Mouse (Mus musculus): ENCODE data around the gene Ripply3. TPM values are rescaled to one million over a fixed set of nuclear protein-coding genes. Genes with fewer than 3 reads are reported as not detected.
A peak's percentile ranks its signal among the peaks of the same experiment; 100 is the strongest.

The Ripply3 gene
- 1 to 10 TPM; 3.7 to 4.0 TPM for total RNA-seq (2021)
- long read RNA-seq, experiment 1, partial matches to known transcripts: 0 of 3 reads
- long read RNA-seq, experiment 1, other reads (novel, unspliced or antisense): 0 of 3 reads
- long read RNA-seq, experiment 2, partial matches to known transcripts: 0 of 1 reads
- long read RNA-seq, experiment 2, other reads (novel, unspliced or antisense): 0 of 1 reads

DNA sequence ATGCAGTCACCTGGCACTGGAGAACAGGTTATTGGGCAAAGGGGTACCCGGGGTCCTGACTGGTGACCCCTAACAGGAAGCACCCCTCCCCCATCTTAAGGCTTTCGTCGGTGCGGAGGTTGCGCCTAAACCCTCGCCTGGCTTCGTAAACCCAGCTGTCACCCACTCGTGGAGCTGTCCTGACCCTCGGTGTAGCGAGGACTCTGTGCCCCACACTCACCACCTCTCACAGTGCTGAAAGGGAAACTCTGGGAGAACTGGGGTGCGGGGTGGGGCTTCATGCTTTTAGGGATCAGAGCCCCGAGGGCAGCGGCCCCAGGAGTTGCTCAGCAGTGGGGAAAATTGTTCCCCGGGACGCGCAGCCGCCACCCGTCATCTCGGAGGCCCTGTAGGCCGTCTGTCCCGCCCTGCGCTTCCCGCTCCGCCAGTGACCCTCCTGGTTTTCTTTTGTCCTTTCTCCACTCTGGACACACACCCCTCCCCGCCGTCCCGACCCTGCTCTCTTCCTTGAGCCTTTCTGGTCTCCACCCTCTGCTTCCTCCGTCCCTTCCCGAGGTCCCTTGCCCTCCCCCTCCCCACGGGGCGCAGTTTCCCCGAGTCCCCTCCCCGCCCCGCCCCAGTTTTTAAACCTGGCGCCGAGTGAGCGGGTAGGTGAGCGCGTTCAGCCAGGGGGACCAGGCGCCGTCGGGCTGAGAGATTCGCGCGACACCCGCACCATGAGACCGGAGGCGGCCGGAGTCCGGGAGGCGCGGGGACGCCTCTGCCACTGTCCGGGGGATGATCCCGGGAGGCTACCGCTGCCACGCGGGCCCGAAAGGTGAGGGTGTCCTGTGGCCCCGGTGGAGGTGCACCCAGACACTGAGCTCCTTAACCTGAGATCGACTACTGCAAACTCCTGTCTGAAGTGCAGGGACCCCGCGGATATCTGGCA is at the start of gene Ripply3:
Gene Ripply3 (plus strand): TSS at position 640 of the 931 bp plus-strand sequence.
- peak; percentile 76 to 83 for DNase-seq

DNA sequence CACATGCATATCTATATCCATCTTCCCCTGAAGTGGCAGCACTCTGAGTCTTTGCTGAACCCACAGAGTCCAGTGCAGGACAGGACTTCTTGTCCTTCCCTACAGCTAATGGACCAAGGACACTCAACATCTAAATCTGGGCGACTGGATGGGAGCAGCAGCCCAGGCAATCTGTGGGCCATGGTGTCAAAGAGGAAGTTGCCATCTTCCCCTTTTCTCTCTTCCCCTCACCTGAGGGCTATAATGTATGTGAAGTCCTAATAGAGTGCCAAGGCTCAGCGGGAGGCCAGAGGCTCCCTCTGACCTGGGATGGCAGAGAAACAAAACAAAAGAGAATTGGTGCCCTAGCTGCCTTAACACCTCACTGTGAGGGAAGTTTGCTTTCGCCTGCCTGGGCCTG is 44.2 kb upstream of the Ripply3 start:
- DNase-seq: no peak

DNA sequence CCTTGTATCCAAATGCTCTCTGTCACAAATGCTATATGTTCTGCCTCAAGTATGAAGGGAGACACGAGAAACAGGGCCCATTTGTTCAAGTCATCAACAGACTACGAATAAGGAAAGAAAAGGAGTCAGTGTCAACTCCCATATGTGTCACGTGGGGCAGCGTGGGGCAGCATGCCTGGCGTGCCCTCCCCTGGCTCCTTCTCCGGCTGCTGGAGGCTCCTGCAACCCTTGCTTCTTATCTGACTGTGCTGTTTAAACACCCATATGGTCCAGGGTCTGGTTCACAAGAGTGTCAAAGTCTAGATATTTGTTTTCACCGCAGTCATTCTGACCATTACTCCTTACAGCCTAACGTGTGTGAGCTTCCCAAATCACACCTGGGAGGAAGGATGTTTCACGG is 40.4 kb upstream of the Ripply3 start:
- no peak for DNase-seq

DNA sequence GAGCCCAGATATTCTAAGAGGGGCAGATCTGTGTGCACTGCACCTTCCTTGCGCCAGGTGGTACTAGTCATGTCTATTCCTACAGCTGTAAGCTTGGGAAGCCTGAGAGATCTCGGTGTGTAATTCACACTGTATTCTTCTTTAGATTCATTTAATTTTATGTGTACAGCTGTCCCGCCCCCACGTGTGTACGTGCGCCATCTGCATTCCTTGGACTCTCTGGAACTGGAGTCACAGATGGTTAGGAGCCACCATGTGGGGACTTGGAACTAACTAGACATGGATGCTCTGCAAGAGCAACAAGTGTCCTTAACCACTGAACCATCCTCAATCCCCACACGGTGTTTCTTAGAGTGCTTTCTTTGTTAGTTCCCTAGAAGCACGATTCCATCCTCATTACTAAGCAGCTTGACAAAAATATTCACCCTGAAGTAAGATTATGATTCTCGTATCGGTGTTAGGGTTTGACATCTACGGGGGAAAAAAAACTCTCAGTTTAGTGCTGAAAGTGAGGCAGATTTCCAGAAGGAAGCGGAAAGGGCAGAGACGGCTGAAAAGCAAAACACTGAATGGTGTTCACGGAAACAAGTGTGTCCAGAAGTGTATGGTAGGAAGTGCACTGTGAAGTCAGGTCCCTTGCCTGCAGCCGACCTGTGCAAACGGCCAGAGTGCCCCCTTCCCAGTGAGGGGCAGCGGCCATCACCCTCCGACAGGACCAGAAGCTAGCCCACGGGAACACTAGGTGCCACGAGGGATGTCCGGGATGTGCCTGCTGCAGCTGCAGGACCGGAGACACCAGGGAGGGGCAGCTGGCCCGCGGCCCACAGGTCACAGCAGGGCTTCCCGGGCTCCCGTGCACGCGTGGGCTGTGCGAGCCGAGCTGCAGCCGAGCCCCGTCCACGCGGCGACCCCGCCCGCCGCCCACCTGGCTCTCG is 38.8 kb upstream of the Ripply3 start:
- DNase-seq: peak; percentile 34 to 47

DNA sequence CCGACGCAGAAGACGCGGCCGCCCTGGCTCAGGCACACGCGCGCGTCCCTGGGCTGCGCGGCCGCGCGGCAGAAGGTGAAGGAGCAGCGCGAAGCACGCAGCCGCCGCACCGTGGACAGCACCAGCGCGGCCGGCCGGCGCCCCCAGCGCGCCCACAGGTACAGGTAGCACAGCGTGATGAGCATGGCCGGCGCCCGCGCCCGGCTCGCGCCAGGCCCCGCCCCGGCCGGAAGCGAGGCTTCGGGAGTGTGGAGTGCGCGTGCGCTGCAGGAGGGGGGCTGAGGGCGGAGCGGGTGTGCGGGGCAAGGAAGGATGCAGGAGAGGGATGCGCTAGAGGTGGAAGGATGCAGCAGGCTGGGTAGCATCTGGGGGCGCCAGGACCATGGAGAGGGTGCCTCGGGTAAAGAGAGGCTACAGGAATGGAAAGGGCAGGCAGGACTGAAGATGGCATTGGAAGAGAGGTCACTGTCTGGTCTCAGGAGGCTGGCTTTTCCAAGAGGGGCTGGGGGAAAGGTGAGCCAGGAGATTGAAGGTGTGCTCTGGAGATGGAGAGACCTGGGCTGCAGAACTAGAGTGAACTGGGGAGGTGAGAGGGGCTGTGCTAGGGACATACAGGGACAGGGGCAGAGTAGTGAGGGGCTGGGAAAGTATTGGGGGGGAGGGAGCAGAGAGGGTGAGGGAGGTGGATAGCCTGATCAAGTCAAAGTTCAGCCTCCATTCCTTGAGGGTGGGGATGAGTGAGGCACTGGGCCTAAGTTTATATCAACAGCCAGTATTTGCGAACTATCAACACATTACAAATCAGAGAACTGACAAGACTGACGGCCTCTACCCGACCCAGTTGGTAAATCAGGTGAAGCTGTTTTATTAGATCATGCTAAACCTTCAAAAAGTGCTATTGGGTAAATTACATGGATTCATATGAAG is 37.9 kb upstream of the Ripply3 start:
- DNase-seq: peak; percentile 87 to 89

DNA sequence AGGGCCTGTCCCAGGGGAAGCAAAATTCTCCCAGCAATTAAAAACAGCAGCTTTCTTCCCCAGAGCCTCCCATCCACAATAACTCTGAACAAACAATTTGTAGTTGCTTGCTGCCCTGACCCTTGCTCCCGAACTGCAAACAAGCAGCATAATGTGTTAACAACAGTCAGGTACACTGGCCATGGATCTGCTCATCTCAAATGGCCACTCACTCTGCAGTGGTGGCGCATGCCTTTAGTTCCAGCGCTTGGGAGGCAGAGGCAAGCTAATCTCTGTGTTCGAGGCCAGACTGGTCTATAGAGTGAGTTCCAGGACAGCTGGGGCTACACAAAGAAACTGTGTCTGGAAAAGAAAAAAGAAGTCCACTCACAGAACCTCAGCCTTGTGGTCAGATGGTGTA is 37.1 kb upstream of the Ripply3 start:
- no peak for DNase-seq

DNA sequence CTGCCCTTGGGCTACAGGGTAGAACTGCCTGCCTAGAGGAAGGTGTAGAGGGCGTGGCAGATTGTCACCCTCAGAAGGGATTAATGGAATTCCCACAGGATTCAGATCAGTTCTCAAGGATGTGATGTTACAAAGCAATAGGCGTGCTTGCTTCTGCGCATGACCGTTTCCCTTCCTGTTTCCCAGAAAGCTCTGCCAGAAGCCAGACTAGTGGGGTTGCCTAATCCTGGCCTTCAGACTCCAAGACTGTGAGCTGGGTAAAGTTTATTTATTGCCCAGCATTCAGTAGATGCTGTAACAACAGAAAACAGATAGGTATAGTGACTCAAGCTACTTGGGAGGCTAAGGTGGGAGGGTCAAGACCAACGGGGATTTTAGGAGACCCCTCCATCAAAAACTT is 30.1 kb upstream of the Ripply3 start:
- DNase-seq: no peak

DNA sequence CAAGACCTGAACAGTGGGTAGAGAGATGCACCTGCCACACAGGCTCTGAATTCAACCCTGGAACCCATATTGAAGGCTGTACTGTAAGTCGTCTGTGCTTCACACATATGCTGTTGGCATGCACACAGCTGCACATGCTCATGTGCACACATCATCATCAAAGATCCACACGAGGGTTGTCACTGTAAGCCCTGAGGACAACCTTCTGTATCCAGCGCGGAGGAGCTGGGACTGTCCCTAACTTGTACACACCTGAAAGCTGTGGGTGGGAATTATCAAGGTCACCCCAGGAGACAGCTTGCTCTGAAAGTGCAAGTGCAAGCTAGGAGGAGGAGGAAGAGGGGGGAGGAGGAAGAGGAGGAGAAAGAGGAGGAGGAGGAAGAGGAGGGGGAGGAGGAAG is 29.0 kb upstream of the Ripply3 start:
- no peak for DNase-seq

DNA sequence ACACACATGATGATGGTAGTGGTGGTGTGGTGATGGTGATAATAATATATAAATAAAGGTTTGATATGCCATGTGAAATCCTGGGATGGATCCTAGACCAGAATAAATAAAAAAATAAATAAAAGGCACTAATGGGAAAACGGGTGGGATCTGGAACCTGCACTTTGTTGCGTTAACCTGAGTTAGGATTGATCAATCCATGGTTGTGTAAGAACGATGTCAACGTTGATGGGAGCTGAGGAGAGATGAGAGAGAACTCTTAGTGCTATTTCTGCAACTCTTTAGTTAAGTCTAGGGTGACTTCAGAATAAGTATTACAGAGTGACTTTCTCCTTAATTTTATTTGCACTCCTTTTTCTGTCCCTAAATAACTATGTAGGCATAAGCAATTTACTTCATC is 27.0 kb upstream of the Ripply3 start:
- DNase-seq: no peak

DNA sequence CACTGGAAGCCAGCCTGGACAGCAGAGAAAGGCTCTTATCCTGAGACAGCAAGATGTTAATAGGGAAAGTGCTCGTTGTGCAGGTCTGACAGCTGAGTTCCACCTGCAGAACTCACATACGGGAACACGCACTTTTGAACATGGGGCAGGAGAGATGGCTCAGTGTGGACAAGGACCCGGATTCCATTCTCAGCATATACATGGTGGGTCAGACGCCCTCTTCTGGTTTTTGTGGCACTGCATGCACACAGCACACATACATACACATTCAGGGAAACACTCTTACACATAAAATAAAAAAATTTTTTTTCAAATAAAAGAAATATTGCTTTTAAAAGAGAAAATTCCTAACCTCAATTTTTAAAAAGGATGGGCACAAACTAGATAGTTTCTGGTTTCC is 26.5 kb upstream of the Ripply3 start:
- no peak for DNase-seq

DNA sequence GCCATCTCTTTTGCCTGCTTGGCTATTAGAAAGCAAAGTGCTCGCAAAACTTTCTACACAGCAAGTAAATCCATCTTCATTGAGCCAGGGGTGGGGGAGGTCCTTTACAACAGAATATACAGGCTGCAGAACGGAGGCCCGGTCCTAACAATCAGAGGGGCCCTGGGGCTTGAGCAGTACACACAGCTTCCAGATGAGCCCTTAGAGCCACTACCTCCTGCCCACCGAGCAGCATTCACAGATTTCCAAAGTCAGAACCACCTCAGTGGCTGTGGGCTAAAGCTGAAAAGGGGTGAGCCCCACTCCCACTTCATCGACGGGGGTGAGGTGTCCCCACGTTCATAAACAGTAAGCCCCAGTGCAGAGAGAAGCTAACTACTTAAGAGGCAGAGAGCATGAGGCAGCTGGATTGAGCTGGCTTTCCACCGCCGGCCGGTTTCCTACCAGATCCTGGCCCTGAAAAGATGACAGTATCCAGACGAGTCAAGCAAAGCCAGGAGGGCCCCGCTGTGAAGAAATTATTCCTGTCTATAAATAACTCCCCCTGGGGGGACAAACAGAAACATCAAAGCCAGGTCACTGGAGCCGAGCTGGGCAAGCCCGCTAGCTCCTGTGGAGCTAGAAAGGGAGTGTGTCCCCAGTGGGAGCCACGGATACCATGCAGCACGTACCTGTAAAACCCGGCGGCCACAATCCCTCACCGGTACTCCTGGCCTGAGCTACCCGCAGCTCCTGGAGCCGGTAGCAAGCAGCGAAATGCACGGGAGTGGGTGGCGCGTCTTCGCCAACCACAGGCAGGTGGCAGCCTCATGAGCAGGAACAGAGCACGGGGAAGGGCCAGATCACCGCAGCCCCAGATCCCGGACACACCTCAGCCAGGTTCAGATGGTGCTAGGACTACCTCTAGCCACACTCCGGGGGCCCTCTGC is 25.7 kb upstream of the Ripply3 start:
- DNase-seq: peak in 1 of 2 experiments; percentile 25

DNA sequence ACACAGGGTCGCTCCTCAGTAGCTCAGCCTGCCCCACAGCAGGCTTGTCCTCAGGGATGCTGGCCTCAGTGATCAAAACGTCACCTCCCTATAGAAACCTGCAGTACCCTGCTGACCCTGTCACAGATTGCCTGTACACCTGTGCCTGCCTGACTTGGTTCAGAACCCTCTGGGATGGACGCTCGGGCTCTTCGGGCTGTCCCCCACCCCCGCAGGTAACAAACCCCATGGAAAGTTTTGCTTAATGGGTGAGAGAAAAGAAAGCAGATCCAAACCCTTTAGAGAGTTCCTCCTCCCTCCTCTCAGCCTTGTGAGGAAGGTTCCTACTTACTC is 25.1 kb upstream of the Ripply3 start:
- no peak for DNase-seq

DNA sequence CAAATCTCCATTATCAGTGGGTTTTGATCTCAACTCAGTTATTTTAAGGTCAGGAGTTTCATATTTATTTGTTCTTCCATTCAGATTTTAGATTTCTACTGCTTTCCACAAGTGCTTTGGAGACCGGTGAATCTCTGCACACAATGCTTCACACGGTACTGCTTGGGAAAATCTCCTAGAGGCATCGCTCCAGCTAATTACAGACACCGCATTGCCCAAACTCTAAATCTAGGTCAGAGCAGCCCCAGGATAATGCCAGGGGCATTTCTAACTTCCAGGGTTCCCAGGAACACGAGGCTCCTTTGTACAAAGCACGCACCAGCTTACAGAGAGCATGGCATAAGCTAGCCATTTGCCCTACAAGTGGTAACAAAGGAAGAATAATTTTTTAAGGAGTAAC is 20.7 kb upstream of the Ripply3 start:
- no peak for DNase-seq

DNA sequence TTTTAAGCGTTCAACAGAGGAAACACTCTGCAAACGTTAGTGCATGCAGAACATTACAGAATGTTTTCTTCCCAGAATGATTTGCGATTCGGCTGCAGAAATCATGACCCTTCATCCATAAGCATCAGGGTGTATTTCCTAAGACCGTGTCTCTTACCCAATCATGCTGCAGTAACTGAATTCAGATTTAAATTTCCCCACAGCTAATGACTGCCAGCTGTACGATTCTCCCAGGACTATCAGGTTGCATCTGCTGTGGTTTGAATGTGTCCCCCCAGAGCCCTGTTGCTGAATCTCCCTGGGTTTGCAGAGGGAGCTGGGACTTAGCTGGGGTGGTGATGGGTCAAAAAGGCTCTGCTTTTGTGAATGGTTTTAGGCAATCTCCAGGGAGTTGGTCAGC is 20.3 kb upstream of the Ripply3 start:
- DNase-seq: no peak

DNA sequence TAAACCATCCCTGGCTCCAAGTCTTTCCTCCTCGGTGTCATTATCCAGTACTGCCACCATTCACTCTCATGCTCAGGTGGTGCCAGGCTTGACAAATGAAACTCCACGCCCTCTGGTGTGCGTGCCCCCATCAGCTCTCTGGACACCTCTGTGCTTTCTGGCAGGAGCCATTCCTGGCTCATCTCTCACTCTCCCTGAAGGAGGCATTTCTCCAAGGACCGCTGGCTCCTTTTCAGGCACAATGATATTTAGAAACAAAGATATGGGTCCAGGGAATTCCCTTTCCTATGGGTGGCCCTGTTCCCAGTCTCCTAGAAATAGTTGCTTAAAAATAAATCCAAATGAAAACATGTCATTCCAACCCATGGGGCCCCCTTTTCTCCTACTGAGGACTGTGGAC is 19.2 kb upstream of the Ripply3 start:
- DNase-seq: peak; percentile 65 to 67

DNA sequence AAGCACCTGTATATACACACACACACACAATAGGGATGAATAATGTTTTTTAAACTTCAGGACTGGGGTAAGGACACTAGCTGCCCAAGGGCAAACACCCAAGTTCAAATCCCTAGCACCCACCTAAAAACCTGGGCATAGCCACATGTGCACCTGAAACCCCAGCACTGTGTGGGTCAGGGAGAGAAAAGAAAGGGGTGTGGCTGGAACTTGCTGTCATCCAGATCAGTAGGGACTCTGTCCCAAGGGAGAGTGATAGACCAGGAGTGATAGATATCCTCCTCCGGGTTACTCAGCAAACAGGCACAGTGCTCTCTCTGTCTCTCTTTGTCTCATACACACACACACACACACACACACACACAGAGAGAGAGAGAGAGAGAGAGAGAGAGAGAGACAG is 16.8 kb upstream of the Ripply3 start:
- no peak for DNase-seq

DNA sequence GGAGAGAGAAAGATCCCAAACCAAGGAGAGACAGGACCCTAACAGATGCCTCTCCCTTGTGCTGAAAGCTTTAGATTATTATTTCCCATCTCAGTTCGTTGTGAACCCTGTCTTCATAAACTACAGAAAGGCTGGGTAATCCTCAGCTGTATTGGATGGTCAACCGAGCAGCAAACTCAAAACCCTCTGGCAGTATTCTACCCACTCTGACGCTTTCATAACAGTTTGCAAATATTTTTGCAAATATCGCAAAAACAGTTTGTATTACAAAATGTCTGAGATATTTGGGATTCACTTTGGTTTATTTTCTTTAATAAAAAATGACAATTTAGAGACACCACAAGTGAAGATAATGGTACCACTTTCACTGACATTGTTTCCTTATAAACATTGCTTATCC is 16.3 kb upstream of the Ripply3 start:
- DNase-seq: no peak

DNA sequence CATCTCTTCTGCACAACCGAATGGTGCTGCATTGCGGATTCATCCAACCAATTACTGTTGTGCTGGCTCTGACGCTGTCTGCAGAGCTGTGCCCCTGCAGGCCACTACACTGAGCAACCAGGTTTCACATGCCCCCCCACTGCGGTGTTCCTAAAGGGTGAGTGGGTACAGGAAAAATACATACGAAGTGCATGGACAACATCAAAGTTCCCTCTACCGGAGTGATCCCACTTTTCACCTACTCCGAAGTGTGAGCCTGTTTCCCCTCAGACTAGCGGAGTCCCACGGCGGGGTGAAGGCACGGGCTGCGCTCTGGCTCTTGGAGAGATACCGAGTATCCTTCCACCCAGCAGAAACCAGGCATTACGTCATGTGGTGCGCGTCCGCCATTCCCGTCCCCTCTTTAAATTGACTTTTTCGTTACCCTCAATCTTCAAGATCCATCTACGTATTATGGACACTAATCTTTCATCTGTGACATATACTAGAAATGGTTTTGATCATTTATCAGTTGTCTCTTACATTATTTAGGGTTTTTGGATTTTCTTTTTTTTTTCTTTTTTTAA is 15.5 kb upstream of the Ripply3 start:
- DNase-seq: peak; percentile 86 to 88

DNA sequence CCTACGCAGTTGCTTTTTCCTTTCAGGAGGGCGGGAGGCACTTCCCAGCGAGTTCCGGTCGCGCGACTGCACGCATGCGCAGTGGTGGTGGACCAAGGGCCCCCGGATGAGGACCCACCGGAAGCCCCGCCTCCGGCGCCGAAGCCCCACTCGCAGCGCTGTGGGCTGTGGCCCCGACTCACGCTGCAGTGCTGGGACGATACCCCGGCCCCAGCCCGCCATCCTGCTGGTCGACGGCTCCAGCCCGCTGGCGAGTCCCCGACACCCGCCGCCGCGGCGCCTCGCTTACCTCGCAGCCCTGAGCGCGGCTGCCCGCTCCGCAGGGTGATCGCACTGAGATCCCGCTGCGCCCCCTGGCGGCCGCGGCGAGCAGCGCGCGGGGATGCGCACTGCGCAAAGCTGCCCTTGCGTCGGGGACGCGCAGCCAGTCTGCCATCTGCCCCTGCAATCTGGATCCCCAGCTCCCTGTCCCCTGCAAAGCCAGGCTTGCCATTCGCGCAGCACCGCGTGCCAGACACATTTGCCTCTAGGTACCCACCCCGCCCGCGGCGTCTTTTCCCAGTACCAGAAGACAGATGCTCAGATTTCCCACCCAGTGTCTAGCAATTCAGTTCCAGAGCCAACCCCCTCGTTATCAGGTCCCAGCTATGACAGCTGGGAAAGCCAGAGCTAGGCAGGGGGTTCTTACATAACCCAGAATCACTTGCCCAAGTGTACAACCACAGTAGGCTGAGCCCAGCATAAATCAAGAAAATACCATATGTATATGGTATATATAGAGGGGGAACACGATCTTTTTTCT is 14.8 kb upstream of the Ripply3 start, which contains the start of gene Hlcs:
Gene Hlcs (minus strand): TSS at position 343 of the 802 bp plus-strand sequence.
- DNase-seq: peak; percentile 98

Measured in heart, adult 18-20 months (tissue).